Mouse (Mus musculus) cerebellum, adult 2 months (tissue): ENCODE measurements around the gene Csn2. TPM values are rescaled to one million over a fixed set of nuclear protein-coding genes. Genes with fewer than 3 reads are reported as not detected.

Experiments
- DNase-seq, 2 experiments: peaks; one replicate each; pipeline ENCODE4 v3.0.0; 2021
- H3K27ac ChIP-seq: fragments of 200-500 bp; 2 replicates; pipeline ENCODE4 v1.5.1; 2012; ENCODE audit warnings: low read length, control low read depth, inconsistent platforms; ENCODE audit not compliant: insufficient read depth
- H3K27me3 ChIP-seq: fragments of 200-500 bp; 2 replicates; pipeline ENCODE4 v1.6.1; 2012; ENCODE audit warnings: inconsistent platforms, mild to moderate bottlenecking, low read length, moderate library complexity; ENCODE audit not compliant: control insufficient read depth, insufficient read depth
- H3K4me1 ChIP-seq: fragments of 200-500 bp; 2 replicates; pipeline ENCODE4 v1.6.1; 2011; ENCODE audit warnings: low read length; ENCODE audit not compliant: control insufficient read depth, insufficient read depth
- H3K4me3 ChIP-seq: fragments of 200-500 bp; replicated peaks from 2 replicates; pipeline ENCODE3; 2011; ENCODE audit warnings: mild to moderate bottlenecking, low read depth, low read length, control low read depth; ENCODE audit not compliant: insufficient read depth
- CTCF ChIP-seq: fragments of 200-500 bp; IDR thresholded peaks from 2 replicates; pipeline ENCODE4 v1.5.1; 2011; ENCODE audit warnings: low read depth, mild to moderate bottlenecking, control low read depth, low read length, moderate library complexity, borderline replicate concordance; ENCODE audit not compliant: insufficient read depth
- POLR2A ChIP-seq: fragments of 200-500 bp; IDR thresholded peaks from 2 replicates; pipeline ENCODE4 v1.6.1; 2011; ENCODE audit warnings: low read length, control low read depth, borderline replicate concordance; ENCODE audit not compliant: insufficient read depth
- WGBS: fragments of 180-500 bp; shearing (Covaris S2); methylation state at CpG from one replicate; pipeline ENCODE4 v1.1.7; 2018; 5-methylcytosine and 5-hydroxymethylcytosine counted together
- polyA plus RNA-seq: library from polyadenylated mRNA; depleted of rRNA; stranded (reverse); fragments of >200 nt; gene quantifications from 2 replicates; pipeline ENCODE4 v1.2.3, GENCODE M21; 2012; rRNA removed

Gene Csn2
- not detected in 2 replicates for polyA plus RNA-seq

GRCm38 (mm10) chr5:87699530-87699929 lies at the start of gene Csn2:
Csn2 (minus strand) TSS chr5:87699630.
- H3K4me3 ChIP-seq = no peak within 1 kb of the TSS
- H3K27ac ChIP-seq = no peak within 1 kb of the TSS
- no peak for TF ChIP-seq POLR2A
- no peaks in the 10 kb centered on the region for H3K27me3 ChIP-seq
- WGBS = 63% methylated on average over 3 of the region's 3 CpGs
- H3K4me1 ChIP-seq = no peaks in the 10 kb centered on the region
- DNase-seq = no peak

- Histone ChIP-seq H3K27ac (no peak overlapping the region), H3K4me3 (no peak overlapping the region), H3K4me1 (no peaks in the 10 kb centered on the region), H3K27me3 (no peaks in the 10 kb centered on the region)
- DNase-seq = no peak
- TF ChIP-seq POLR2A (no peak), CTCF (no peak)
Observed at GRCm38 (mm10) chr5:87734821-87735220, 35.4 kb upstream of the Csn2 start.

- no peak for DNase-seq
- H3K27ac ChIP-seq = no peak overlapping the region
- H3K4me1 ChIP-seq = no peaks in the 10 kb centered on the region
- no peaks in the 10 kb centered on the region for H3K27me3 ChIP-seq
- H3K4me3 ChIP-seq = no peak overlapping the region
- WGBS = 80% methylated on average over 1 of the region's 1 CpGs
- TF ChIP-seq CTCF = no peak
- TF ChIP-seq POLR2A = no peak
Observed at GRCm38 (mm10) chr5:87705891-87706290, 6.5 kb upstream of the Csn2 start.

- TF ChIP-seq CTCF (no peak), POLR2A (no peak)
- Histone ChIP-seq H3K4me1 (no peaks in the 10 kb centered on the region), H3K27ac (no peak within 1 kb of the TSS), H3K27me3 (no peaks in the 10 kb centered on the region), H3K4me3 (no peak within 1 kb of the TSS)
- DNase-seq = no peak
Observed at GRCm38 (mm10) chr5:87665908-87666307, 33.5 kb downstream of the Csn2 start, which contains the start of gene Csn1s1. Csn1s1 (plus strand) TSS chr5:87666208.

- TF ChIP-seq POLR2A (no peak), CTCF (no peak)
- DNase-seq = no peak
- H3K4me1 ChIP-seq = no peaks in the 10 kb centered on the region
- H3K4me3 ChIP-seq = no peak overlapping the region
- H3K27me3 ChIP-seq = no peaks in the 10 kb centered on the region
- no peak overlapping the region for H3K27ac ChIP-seq
Observed at GRCm38 (mm10) chr5:87642787-87643186, 56.6 kb downstream of the Csn2 start.

Other genes with a start within 250 kb of the Csn2 start
- not detected in 2 replicates for gene Ugt2a2, start 217.4 kb downstream of the Csn2 start, polyA plus RNA-seq
- not detected in 2 replicates for gene Gm43638, start 212.8 kb downstream of the Csn2 start, polyA plus RNA-seq
- not detected in 2 replicates for gene Ugt2a1, start 208.8 kb downstream of the Csn2 start, polyA plus RNA-seq
- gene Sult1b1, start 161.4 kb downstream of the Csn2 start, polyA plus RNA-seq = not detected in 2 replicates
- gene Sult1d1, start 130.6 kb downstream of the Csn2 start, polyA plus RNA-seq = not detected in 2 replicates
- gene Sult1e1, start 108.0 kb downstream of the Csn2 start, polyA plus RNA-seq = not detected in 2 replicates
- gene Csn1s1, start 33.4 kb downstream of the Csn2 start, polyA plus RNA-seq = not detected in 2 replicates
- not detected in 2 replicates for gene Csn1s2a, start 74.9 kb upstream of the Csn2 start, polyA plus RNA-seq
- gene Csn1s2b, start 108.5 kb upstream of the Csn2 start, polyA plus RNA-seq = not detected in 2 replicates
- gene Prr27, start 126.1 kb upstream of the Csn2 start, polyA plus RNA-seq = not detected in 2 replicates
- gene Odam, start 185.4 kb upstream of the Csn2 start, polyA plus RNA-seq = not detected in 2 replicates
- gene Csn3, start 225.9 kb upstream of the Csn2 start, polyA plus RNA-seq = not detected in 2 replicates